In genomic region chr2:40249639-40250332, GRCm38 (mm10) we compare ENCODE assay signal across 27 mouse cellular contexts.
DNase-seq lines count a peak whose midpoint lies in the region; ATAC-seq and TF ChIP-seq lines count a peak whose summit lies in the region.
"Had no signal": no experiment of that assay in that cellular context is flagged by ENCODE, and none has a peak within 500 bp of the region (broad histone marks: within the 10 kb centered on the region; RNA-seq: fewer than 3 reads in every experiment).

No protein-coding gene starts in this region.

- H3K9me3 ChIP-seq in kidney, embryonic 15.5 days (replicated peaks) = no peaks in the 10 kb centered on the region
- no peaks in the 10 kb centered on the region for H3K9me3 ChIP-seq in kidney, postnatal 0 days (replicated peaks; ENCODE audit: low read length)
- H3K9me3 ChIP-seq: embryonic facial prominence, embryonic 13.5 days; embryonic facial prominence, embryonic 15.5 days; forebrain, embryonic 10.5 days; forebrain, embryonic 12.5 days; G1E had no signal

- H3K27me3 ChIP-seq in kidney, embryonic 15.5 days = no peaks in the 10 kb centered on the region
- H3K27me3 ChIP-seq in kidney, postnatal 0 days (ENCODE audit: insufficient read depth, low read length) = no peaks in the 10 kb centered on the region
- H3K27me3 ChIP-seq: CH12.LX; embryonic facial prominence, embryonic 13.5 days; embryonic facial prominence, embryonic 15.5 days; forebrain, embryonic 12.5 days; Patski had no signal

- 25% methylated on average over 1 of the region's 1 CpGs for WGBS in kidney, embryonic 15.5 days
- WGBS in kidney, postnatal 0 days = 19% methylated on average over 1 of the region's 1 CpGs

- no peak overlapping the region for H3K4me2 ChIP-seq in kidney, embryonic 15.5 days
- no peak overlapping the region for H3K4me2 ChIP-seq in kidney, postnatal 0 days (ENCODE audit: low read length)
- H3K4me2 ChIP-seq: embryonic facial prominence, embryonic 13.5 days; embryonic facial prominence, embryonic 15.5 days; forebrain, embryonic 12.5 days had no signal

- peak; percentile 2 for DNase-seq in embryo, embryonic 9.5 days (ENCODE audit: extremely low spot score)
- DNase-seq in embryo, embryonic 10.5 days (ENCODE audit: low spot score) = no peak
- DNase-seq in kidney, adult 18-20 months = no peak
- peak; percentile 20 for DNase-seq in kidney, postnatal 0 days (ENCODE audit: low spot score)
- DNase-seq in kidney, postnatal 4 days = no peak
- DNase-seq: adrenal gland, adult 2 months; adrenal gland, postnatal 10 days; adrenal gland, postnatal 25 days; B cell, adult 2 months; cerebellum, adult 11 months; cerebellum, adult 18-20 months; cerebellum, adult 8-10 months; cerebellum, adult 9-11 months; cerebellum, postnatal 14 days; cerebellum, postnatal 36 days had no signal

- no peaks in the 10 kb centered on the region for H3K36me3 ChIP-seq in kidney, embryonic 15.5 days
- no peaks in the 10 kb centered on the region for H3K36me3 ChIP-seq in kidney, postnatal 0 days (ENCODE audit: insufficient read depth, low read length)
- H3K36me3 ChIP-seq: embryonic facial prominence, embryonic 13.5 days; embryonic facial prominence, embryonic 15.5 days; forebrain, embryonic 10.5 days; forebrain, embryonic 12.5 days; G1E had no signal

- no peak overlapping the region for H3K9ac ChIP-seq in kidney, embryonic 15.5 days
- no peak overlapping the region for H3K9ac ChIP-seq in kidney, postnatal 0 days (ENCODE audit: low read depth, low read length)
- H3K9ac ChIP-seq: embryonic facial prominence, embryonic 13.5 days; embryonic facial prominence, embryonic 15.5 days; forebrain, embryonic 12.5 days had no signal

- peak; percentile 86 for ATAC-seq in kidney, embryonic 15.5 days (replicated peaks; ENCODE audit: low FRiP score)
- ATAC-seq in kidney, postnatal 0 days (replicated peaks; ENCODE audit: low FRiP score, low read depth) = no peak
- ATAC-seq: CD4-positive, CD25-positive, alpha-beta regulatory T cell, adult 4 months; forebrain, embryonic 14.5 days; forebrain, embryonic 16.5 days; Patski had no signal

- no peak overlapping the region for H3K27ac ChIP-seq in kidney, embryonic 15.5 days
- no peak overlapping the region for H3K27ac ChIP-seq in kidney, postnatal 0 days
- H3K27ac ChIP-seq: embryonic facial prominence, embryonic 13.5 days; embryonic facial prominence, embryonic 15.5 days; forebrain, embryonic 10.5 days; forebrain, embryonic 12.5 days had no signal

- H3K4me3 ChIP-seq in kidney, embryonic 15.5 days (replicated peaks) = no peak overlapping the region
- H3K4me3 ChIP-seq in kidney, postnatal 0 days (replicated peaks; ENCODE audit: low read depth, low read length) = no peak overlapping the region
- H3K4me3 ChIP-seq: embryonic facial prominence, embryonic 13.5 days; embryonic facial prominence, embryonic 15.5 days; erythroblast, embryonic 14.5 days; forebrain, embryonic 10.5 days; forebrain, embryonic 12.5 days had no signal

- no peak for TF ChIP-seq CTCF in kidney, postnatal 0 days (IDR thresholded peaks at IDR 0.05; ENCODE audit: low read depth)

- no peaks in the 10 kb centered on the region for H3K4me1 ChIP-seq in kidney, embryonic 15.5 days
- no peaks in the 10 kb centered on the region for H3K4me1 ChIP-seq in kidney, postnatal 0 days (replicated peaks; ENCODE audit: insufficient read depth, low read length)
- H3K4me1 ChIP-seq: embryonic facial prominence, embryonic 13.5 days; embryonic facial prominence, embryonic 15.5 days; forebrain, embryonic 10.5 days; forebrain, embryonic 12.5 days had no signal

Comparison
In these comparisons a context has a peak if more than half of its experiments do, and no peak if none do; other contexts are left out.
1. DNase-seq: peak in embryo, embryonic 9.5 days (single experiment) and kidney, postnatal 0 days (single experiment); none in embryo, embryonic 10.5 days (single experiment), kidney, adult 18-20 months (single experiment) and kidney, postnatal 4 days (0 of 2).